Mouse (Mus musculus) inflammation-experienced regulatory T-cells, adult 6 months (primary cell): ENCODE measurements around the gene Cyp2b19. TPM values are rescaled to one million over a fixed set of nuclear protein-coding genes. Genes with fewer than 3 reads are reported as not detected.

Experiments used
- polyA plus RNA-seq, 3 experiments: library from polyadenylated mRNA; unstranded; fragments of 100-300 nt; shearing (Covaris generic); gene quantifications; one replicate each; pipeline ENCODE4 v1.2.1; 2017

The Cyp2b19 gene
- polyA plus RNA-seq, 3 experiments from 2014 or later, result not detected

Other genes starting within 250 kb of the Cyp2b19 start
- not detected for gene Nlrp9a, start 222.1 kb upstream of the Cyp2b19 start, polyA plus RNA-seq
- gene Vmn1r185, start 138.7 kb upstream of the Cyp2b19 start, polyA plus RNA-seq, result under 1 TPM in 1 of 3 experiments, not detected in 2; 0.28 TPM
- not detected for gene Cyp2b23, start 70.7 kb upstream of the Cyp2b19 start, polyA plus RNA-seq
- not detected for gene Cyp2g1, start 51.8 kb downstream of the Cyp2b19 start, polyA plus RNA-seq
- not detected for gene Cyp2a5, start 78.2 kb downstream of the Cyp2b19 start, polyA plus RNA-seq
- not detected for gene Cyp2a22, start 182.2 kb downstream of the Cyp2b19 start, polyA plus RNA-seq